Mouse (Mus musculus) thymus, adult 2 months (tissue): ENCODE measurements around the gene Ppfia4.

Experiments used
- CTCF ChIP-seq: fragments of 200-500 bp; IDR thresholded peaks from 2 replicates; pipeline ENCODE4 v1.5.1; 2012; ENCODE audit warnings: mild to moderate bottlenecking, control low read depth, low read length, moderate library complexity, borderline replicate concordance; ENCODE audit not compliant: control insufficient read depth, poor library complexity, insufficient read depth; ENCODE audit errors: extremely low read depth
- POLR2A ChIP-seq: fragments of 200-500 bp; IDR thresholded peaks from 2 replicates; pipeline ENCODE4 v1.6.1; 2012; ENCODE audit warnings: mild to moderate bottlenecking, low read length, control low read depth, moderate library complexity; ENCODE audit not compliant: control insufficient read depth, poor library complexity, insufficient read depth; ENCODE audit errors: extremely low read depth

- TF ChIP-seq POLR2A (no peak), CTCF (no peak)
Observed at GRCm38 (mm10) chr1:134320691-134321301, 11.9 kb downstream of the Ppfia4 start.
